Mouse (Mus musculus) bone marrow, adult 2 months (tissue): ENCODE results near the gene Taar1. TPM values are rescaled to one million over a fixed set of nuclear protein-coding genes. Genes with fewer than 3 reads are reported as not detected.

Source experiments
- H3K27ac ChIP-seq: fragments of 200-500 bp; 2 replicates; pipeline ENCODE4 v1.5.1; 2012; ENCODE audit warnings: low read depth, mild to moderate bottlenecking, control low read depth, inconsistent platforms, low read length; ENCODE audit not compliant: control insufficient read depth, poor library complexity, insufficient read depth
- H3K4me1 ChIP-seq: fragments of 200-500 bp; 2 replicates; pipeline ENCODE4 v1.6.1; 2011; ENCODE audit warnings: low read length; ENCODE audit not compliant: control insufficient read depth, insufficient read depth
- H3K4me3 ChIP-seq: fragments of 200-500 bp; replicated peaks from 2 replicates; pipeline ENCODE3; 2011; ENCODE audit warnings: mild to moderate bottlenecking, low read depth, low read length, control low read depth; ENCODE audit not compliant: control insufficient read depth
- CTCF ChIP-seq: fragments of 200-500 bp; IDR thresholded peaks from 2 replicates; pipeline ENCODE4 v1.5.1; 2011; ENCODE audit warnings: low read length, control low read depth; ENCODE audit not compliant: control insufficient read depth, insufficient read depth
- POLR2A ChIP-seq: fragments of 200-500 bp; IDR thresholded peaks from 2 replicates; pipeline ENCODE4 v1.6.1; 2011; ENCODE audit warnings: low read depth, mild to moderate bottlenecking, control low read depth, low read length, borderline replicate concordance; ENCODE audit not compliant: control insufficient read depth
- WGBS: fragments of 180-500 bp; shearing (Covaris S2); methylation state at CpG from one replicate; pipeline ENCODE4 v1.1.7; 2018; 5-methylcytosine and 5-hydroxymethylcytosine counted together
- polyA plus RNA-seq: library from polyadenylated mRNA; stranded (reverse); fragments of >200 nt; gene quantifications from 2 replicates; pipeline ENCODE4 v1.2.4, GENCODE M21; 2011; ENCODE audit warnings: low replicate concordance; ENCODE audit not compliant: missing spikeins, insufficient read depth, insufficient read length

The Taar1 gene
- polyA plus RNA-seq = not detected in 2 replicates

DNA sequence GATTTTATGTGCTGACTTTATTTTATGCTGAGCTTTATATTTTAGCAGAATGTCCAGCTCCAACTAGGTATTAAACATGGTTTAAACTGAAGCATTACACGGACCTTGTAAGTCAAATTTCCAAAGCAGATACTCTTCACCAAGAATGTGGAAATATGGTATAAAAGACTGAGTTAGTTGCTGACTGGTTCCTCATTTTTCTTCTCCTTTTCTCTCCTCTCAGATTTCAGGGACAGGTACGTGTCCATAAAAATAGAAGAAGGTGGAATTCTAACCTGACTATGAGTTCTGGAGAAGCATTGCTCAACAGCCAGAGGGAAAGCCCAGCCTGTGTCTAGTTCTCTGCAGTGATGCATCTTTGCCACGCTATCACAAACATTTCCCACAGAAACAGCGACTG, at the start of gene Taar1:
Gene Taar1, plus strand, starts transcription at position 301 of the 400 bp plus-strand sequence.
- Histone ChIP-seq H3K4me3 (no peak within 1 kb of the TSS), H3K4me1 (no peaks in the 10 kb centered on the region), H3K27ac (no peak within 1 kb of the TSS)
- TF ChIP-seq CTCF = no peak
- TF ChIP-seq POLR2A = no peak
- 75% methylated on average over 4 of the region's 4 CpGs for whole genome bisulfite sequencing

- H3K4me1 ChIP-seq = no peaks in the 10 kb centered on the region
- TF ChIP-seq POLR2A = no peak
- no peak; the same call in 1 of the 2 replicates for TF ChIP-seq CTCF
- no peak overlapping the region for H3K4me3 ChIP-seq
- no peak overlapping the region for H3K27ac ChIP-seq
- 70% methylated on average over 6 of the region's 6 CpGs for WGBS
Measured at GRCm38 (mm10) chr10:23880695-23881094, 39.5 kb upstream of the Taar1 start.

- WGBS = 82% methylated on average over 1 of the region's 1 CpGs
- H3K4me3 ChIP-seq = no peak overlapping the region
- no peak overlapping the region for H3K27ac ChIP-seq
- no peaks in the 10 kb centered on the region for H3K4me1 ChIP-seq
- TF ChIP-seq POLR2A = no peak
Measured at GRCm38 (mm10) chr10:23884910-23885309, 35.2 kb upstream of the Taar1 start.

GRCm38 (mm10) chr10:23886060-23886459, 34.1 kb upstream of the Taar1 start:
- Histone ChIP-seq H3K27ac (no peak overlapping the region), H3K4me3 (no peak overlapping the region), H3K4me1 (no peaks in the 10 kb centered on the region)
- 71% methylated on average over 3 of the region's 3 CpGs for WGBS
- TF ChIP-seq CTCF (no peak), POLR2A (no peak)

DNA sequence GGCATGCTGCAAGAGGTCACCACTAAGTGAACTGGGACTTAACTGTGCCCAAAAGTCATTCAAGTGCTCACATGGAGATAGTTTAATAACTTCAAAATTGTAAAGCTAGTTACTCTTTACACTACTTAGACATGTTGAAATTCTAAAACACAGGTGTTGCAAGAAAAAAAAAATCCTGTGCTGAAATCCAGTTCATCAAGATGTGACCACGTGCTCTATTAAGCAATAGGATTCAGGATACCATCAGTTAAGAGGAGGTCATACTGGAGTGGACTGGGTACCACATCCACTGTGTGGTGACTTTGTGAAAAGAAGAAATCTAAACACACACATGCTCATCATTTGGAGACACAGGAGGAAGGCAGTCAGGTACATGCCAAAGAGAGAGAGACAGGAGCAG, 27.2 kb upstream of the Taar1 start:
- H3K4me1 ChIP-seq = no peaks in the 10 kb centered on the region
- H3K27ac ChIP-seq = no peak overlapping the region
- TF ChIP-seq POLR2A = no peak
- TF ChIP-seq CTCF = no peak
- WGBS = 64% methylated on average over 1 of the region's 1 CpGs
- H3K4me3 ChIP-seq = no peak overlapping the region

GRCm38 (mm10) chr10:23894601-23895349, 25.4 kb upstream of the Taar1 start, which contains the start of gene Vnn1:
Gene Vnn1 (plus strand): TSS chr10:23894688.
- 43% methylated on average over 21 of the region's 21 CpGs for WGBS
- Histone ChIP-seq H3K4me3 (no peak within 1 kb of the TSS), H3K4me1 (no peaks in the 10 kb centered on the region), H3K27ac (no peak within 1 kb of the TSS)
- no peak for TF ChIP-seq CTCF
- TF ChIP-seq POLR2A = no peak

DNA sequence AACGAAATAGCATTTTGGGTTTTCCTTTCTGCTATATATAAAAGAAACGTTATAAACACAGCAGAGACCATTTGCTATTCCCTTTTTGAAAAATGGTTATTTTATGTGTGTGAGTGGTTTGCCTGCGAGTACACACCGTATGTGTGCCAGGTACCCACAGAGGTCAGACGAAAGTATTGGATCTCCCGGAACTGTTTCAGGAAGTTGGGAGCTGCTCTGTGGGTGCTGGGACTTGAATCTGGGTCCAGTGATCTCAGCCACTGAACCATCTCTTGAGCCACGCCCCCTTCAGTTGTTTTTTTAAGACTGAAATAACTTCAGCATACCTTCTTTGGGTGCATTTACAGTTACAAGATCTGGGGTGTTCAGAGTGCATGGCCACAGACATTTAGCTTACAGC, 24.8 kb upstream of the Taar1 start:
- Histone ChIP-seq H3K27ac (no peak overlapping the region), H3K4me3 (no peak overlapping the region), H3K4me1 (no peaks in the 10 kb centered on the region)
- 41% methylated on average over 7 of the region's 7 CpGs for WGBS
- TF ChIP-seq CTCF (no peak), POLR2A (no peak)

DNA sequence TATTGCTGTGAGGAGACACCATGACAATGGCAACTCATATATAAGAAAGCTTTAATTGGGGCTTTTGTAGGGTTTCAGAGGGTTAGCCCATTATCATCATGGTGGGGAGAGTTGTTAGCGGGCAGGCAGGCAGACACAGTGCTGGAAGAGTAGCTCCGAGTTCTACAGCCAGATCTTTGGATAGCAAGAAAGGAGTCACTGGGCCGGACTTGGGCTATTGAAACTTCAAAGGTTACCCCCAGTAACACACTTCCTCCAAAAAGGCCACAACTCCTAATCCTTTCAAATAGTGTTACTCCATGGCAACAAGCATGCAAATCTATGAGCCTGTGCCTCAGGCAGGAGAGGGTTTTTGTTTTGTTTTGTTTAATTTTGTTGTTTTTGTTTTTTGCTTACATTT, 19.0 kb upstream of the Taar1 start:
- 89% methylated on average over 3 of the region's 3 CpGs for WGBS
- Histone ChIP-seq H3K4me1 (no peaks in the 10 kb centered on the region), H3K27ac (no peak overlapping the region), H3K4me3 (no peak overlapping the region)
- TF ChIP-seq POLR2A (no peak), CTCF (no peak)

DNA sequence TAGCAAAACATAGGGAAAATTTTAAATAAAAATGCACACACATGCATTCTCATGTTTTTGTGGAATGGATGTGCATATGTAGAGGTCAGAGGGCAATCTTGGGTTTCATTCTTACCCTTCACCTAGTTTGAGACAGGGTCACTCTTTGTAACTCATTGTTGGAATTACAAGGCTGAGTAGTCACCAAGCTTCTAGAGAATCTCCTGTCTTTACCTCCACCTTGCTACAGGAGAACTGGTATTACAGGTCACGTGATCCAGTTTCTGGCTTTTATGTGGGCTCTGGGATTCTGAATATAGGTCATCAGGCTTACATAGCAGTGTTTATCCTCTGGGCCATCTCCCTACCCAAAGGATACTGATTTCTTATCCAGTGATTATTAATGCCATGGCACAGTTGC, 14.5 kb upstream of the Taar1 start:
- WGBS = 84% methylated on average over 1 of the region's 1 CpGs
- no peak overlapping the region for H3K27ac ChIP-seq
- TF ChIP-seq CTCF (no peak), POLR2A (no peak)

More for the DNA sequence above, 14.5 kb upstream of the Taar1 start:
- Histone ChIP-seq H3K4me3 (no peak overlapping the region), H3K4me1 (no peaks in the 10 kb centered on the region)
